10 mouse cellular contexts compared by ENCODE assay signal in the genomic region with DNA sequence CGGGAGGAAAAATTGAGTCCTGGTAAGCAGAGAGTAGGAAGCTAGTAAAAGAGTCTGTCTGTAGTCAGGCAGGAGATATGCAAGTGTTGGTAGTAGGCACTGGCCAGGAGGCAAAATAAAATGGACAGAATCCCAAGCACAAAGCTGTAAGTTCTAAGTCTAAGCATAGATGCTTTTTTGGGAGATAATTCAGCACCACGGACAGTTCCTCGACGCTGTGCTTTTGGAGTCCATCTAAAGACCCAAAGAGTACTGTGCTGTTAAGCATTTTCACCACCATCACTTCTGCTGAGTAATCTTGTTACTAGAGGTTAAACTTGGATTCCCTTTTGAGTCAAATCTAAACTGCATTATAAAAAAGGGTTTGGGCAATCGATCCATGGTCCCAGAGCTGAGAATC.
A peak's percentile ranks its signal among the peaks of the same experiment; 100 is the strongest.
DNase-seq lines count a peak whose midpoint lies in the region; ATAC-seq lines count a peak whose summit lies in the region.
"Had no signal": no experiment of that assay in that cellular context is flagged by ENCODE, and none has a peak within 500 bp of the region (broad histone marks: within the 10 kb centered on the region; RNA-seq: fewer than 3 reads in every experiment).

No protein-coding gene starts in this region.

- peak; percentile 22 to 65 for DNase-seq in adrenal gland, adult (ENCODE audit: inconsistent age in 2 of 2, low spot score in 1 of 2)
- no peak for DNase-seq in adrenal gland, postnatal 4 days (ENCODE audit: low spot score in 2 of 2)
- DNase-seq in lung, postnatal 10 days: peak; percentile 1
- no peak for DNase-seq in lung, adult 18-20 months
- peak; percentile 47 for DNase-seq in neural tube, embryonic 11.5 days (ENCODE audit: low spot score)
- DNase-seq in left cerebral cortex, postnatal 36 days (ENCODE audit: low spot score in 2 of 2): no peak
- no peak for DNase-seq in spleen, adult 12 weeks (ENCODE audit: low spot score)

- no peak overlapping the region for H3K4me2 ChIP-seq in neural tube, embryonic 11.5 days (ENCODE audit: low read depth)
- H3K4me2 ChIP-seq: forebrain, embryonic 15.5 days; limb, embryonic 15.5 days had no signal

- H3K27ac ChIP-seq in neural tube, embryonic 11.5 days (ENCODE audit: low read depth, low read length): no peak overlapping the region
- H3K27ac ChIP-seq: forebrain, embryonic 15.5 days; limb, embryonic 15.5 days had no signal

- intact Hi-C loops in left cerebral cortex, postnatal 36 days (cut with DNase I): no loop called here

- no peaks in the 10 kb centered on the region for H3K36me3 ChIP-seq in neural tube, embryonic 11.5 days (ENCODE audit: control insufficient read depth, insufficient read depth, low read length)
- H3K36me3 ChIP-seq: forebrain, embryonic 15.5 days; limb, embryonic 15.5 days had no signal

- H3K27me3 ChIP-seq in neural tube, embryonic 11.5 days (ENCODE audit: control insufficient read depth, insufficient read depth, low read length): no peaks in the 10 kb centered on the region
- H3K27me3 ChIP-seq: forebrain, embryonic 15.5 days; limb, embryonic 15.5 days had no signal

- H3K9me3 ChIP-seq in neural tube, embryonic 11.5 days (ENCODE audit: control insufficient read depth, low read length): no peaks in the 10 kb centered on the region
- H3K9me3 ChIP-seq: forebrain, embryonic 15.5 days; limb, embryonic 15.5 days had no signal

- no peak overlapping the region for H3K9ac ChIP-seq in neural tube, embryonic 11.5 days (ENCODE audit: low read length)
- H3K9ac ChIP-seq: forebrain, embryonic 15.5 days; limb, embryonic 15.5 days had no signal

- no peak overlapping the region for H3K4me3 ChIP-seq in neural tube, embryonic 11.5 days (ENCODE audit: low read depth, low read length)
- H3K4me3 ChIP-seq: forebrain, embryonic 15.5 days; limb, embryonic 15.5 days had no signal

- peak; percentile 62; the same call in 1 of the 2 replicates for ATAC-seq in common myeloid progenitor, adult 5-6 weeks (replicated peaks; ENCODE audit: low read depth, poor library complexity, severe bottlenecking)
- ATAC-seq in neural tube, embryonic 11.5 days (ENCODE audit: insufficient read depth, low FRiP score, low TSS enrichment): no peak
- ATAC-seq: forebrain, embryonic 15.5 days had no signal

- no peaks in the 10 kb centered on the region for H3K4me1 ChIP-seq in neural tube, embryonic 11.5 days (ENCODE audit: control insufficient read depth, insufficient read depth, low read length)
- H3K4me1 ChIP-seq: forebrain, embryonic 15.5 days; limb, embryonic 15.5 days had no signal

- 45% methylated on average over 5 of the region's 5 CpGs for WGBS in neural tube, embryonic 11.5 days

Comparison
In these comparisons a context has a peak if more than half of its experiments do, and no peak if none do; other contexts are left out.
1. DNase-seq: peak in adrenal gland, adult (2 of 2), lung, postnatal 10 days (single experiment) and neural tube, embryonic 11.5 days (single experiment); none in adrenal gland, postnatal 4 days (0 of 2), lung, adult 18-20 months (0 of 2), left cerebral cortex, postnatal 36 days (0 of 2) and spleen, adult 12 weeks (single experiment).